Mouse (Mus musculus): ENCODE measurements around the gene Asprv1.

DNA sequence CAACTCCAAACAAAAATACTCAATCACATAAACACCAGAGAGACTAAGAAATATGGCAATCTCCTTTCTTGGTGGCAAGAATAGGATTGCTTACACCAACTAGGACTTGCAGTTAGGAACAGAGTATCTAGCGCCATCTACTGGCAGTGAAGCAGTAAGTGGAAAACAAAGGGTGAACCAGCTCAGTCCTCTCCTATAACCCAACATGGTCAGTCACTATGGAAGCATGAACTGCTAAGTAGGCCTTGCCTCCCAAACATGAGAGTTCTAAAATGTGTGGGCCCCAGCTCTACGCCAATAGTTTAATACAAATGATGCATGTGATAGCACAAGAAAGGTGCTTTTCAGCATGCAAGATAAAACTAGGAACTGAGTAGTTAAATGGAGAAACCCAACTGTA lies 42.9 kb downstream of the Asprv1 start:
- peak; percentile 33 for TF ChIP-seq CTCF (IDR thresholded peaks at IDR 0.05; ENCODE audit: low read depth, low read length)
- no peak for TF ChIP-seq EP300 (IDR thresholded peaks at IDR 0.05; ENCODE audit: insufficient read depth, low read depth, low read length)
- no peak for TF ChIP-seq POLR2A (IDR thresholded peaks at IDR 0.05; ENCODE audit: insufficient read depth, low read length)
